Mouse (Mus musculus) kidney, adult 2 months (tissue): ENCODE data around the gene Fam90a1b.

Experiments used
- CTCF ChIP-seq: fragments of 200-500 bp; conservative IDR thresholded peaks from 2 replicates; pipeline ENCODE4 v1.5.1; 2011; ENCODE audit warnings: low read depth, mild to moderate bottlenecking, control low read depth, low read length, moderate library complexity, mixed read lengths; ENCODE audit not compliant: insufficient read depth, insufficient read length
- POLR2A ChIP-seq: fragments of 200-500 bp; IDR thresholded peaks from one replicate; pipeline ENCODE4 v1.6.1; 2011; ENCODE audit warnings: low read depth, low read length, control low read depth

DNA sequence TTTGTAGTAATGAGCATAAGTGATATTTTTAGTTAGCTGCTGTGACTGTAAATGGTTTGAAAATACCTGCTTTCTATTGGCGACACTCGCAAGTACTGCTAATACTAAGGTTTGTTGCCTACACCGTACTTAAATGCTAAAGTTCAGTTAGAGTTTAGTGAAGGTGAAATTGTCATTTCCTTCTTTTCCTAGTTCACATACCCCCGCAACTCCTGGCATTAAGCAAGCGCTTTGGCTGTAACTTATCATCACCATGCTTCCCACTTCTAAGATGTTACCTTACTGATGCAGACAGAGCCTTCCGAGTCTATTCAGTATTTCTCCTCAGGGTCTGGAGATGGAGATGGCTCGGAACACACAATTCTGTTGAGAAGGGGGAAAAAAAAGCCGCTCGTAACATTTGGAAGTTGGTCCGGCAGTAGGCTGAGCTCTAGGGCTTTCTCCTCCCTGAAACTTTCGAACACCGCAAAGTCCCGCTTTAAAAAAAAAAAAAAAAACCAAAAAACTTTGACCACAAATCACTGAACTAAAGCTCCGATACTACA is 1.1 kb downstream of the Fam90a1b start:
- TF ChIP-seq POLR2A (no peak), CTCF (no peak)
